Mouse (Mus musculus): ENCODE results near the gene Pfpl.

Pfpl gene

DNA sequence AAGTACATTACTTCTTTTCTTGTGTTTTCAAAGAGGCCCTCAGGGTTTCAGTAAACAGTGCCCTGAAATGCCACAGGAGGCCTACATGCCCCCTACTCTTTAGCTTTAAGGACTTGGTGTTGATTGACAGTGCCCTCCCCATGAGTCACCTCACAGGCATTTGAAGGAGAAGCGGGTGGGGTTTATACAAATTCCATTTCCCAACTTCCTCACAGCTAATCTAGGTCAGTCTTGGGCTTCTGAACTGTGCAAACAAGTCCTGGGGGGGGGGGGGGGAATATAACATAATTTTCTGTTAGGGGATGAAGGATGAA lies 36.0 kb downstream of the Pfpl start:
- in situ Hi-C loops (cut with MboI) = loop anchor here (10.0 kb wide), 1 partner anchor 341 kb away; no protein-coding TSS in a partner anchor

DNA sequence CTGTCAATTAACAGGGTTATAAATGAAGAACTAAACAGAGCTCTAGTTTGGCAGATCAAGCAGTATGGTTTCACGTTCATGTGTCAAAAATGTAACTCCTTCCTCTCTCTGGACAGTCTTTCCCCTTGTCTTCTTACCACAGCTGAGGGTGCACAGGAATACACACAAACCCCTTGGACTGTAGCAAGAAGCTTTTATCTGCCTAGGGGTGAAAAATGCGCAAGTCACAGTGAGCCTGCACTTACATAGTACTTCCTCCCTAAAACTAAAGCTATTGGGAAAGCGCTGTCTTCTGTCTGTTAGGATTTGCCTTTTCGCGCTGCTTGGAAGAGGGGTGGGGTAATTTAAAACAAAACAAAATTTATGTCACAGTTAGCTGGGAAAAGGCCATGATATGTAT lies 36.4 kb downstream of the Pfpl start:
- in situ Hi-C loops (cut with MboI) = loop anchor here (10.0 kb wide), 1 partner anchor 341 kb away; no protein-coding TSS in a partner anchor

DNA sequence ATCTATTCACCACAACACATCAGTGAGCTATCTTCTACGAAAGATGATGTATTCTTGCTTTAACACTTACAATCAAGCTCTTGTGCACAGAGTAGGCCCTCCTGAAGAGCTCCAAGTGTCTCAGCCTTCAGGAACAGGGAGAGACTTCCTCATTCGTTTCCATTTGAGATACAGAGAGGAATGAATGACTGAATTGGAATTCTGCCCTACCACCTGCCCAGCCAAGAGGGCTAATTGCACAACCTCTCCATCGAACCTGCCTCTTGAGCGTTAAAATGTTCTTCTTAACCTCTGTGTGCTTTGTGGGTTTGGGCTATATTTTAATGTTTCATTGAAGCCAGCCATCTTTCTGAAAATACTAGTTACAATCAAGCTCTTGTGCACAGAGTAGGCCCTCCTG lies 37.0 kb downstream of the Pfpl start:
- in situ Hi-C loops (cut with MboI) = loop anchor here (10.0 kb wide), 1 partner anchor 340 kb away; no protein-coding TSS in a partner anchor

DNA sequence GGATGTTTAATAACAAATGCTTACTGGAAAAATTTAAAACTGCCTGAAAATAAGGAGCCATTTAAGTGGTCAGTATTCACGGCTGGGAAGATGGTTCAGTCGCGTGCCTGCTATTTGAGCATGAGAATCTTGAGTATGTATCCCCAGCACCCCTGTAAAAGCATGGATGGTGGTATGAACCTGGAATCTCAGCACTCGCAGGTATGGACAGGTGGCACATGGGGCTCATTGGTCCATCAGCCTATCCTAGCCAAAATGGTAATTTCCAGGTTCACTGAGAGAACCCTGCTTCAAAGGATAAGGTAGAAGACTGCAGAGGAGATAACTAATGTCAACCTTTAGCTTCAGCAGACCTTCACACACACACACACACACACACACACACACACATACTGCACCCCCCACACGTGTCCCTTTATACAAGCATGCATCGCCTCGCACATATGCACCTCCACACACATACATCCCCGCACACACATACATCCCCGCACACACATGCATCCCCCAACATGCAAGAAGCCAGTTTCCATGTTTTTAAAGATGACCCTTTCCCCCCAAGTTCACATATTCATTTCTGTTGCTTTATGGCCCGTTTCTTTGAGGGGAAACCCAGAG lies 37.9 kb downstream of the Pfpl start:
- in situ Hi-C loops (cut with MboI) = loop anchor here (10.0 kb wide), 1 partner anchor 339 kb away; no protein-coding TSS in a partner anchor

DNA sequence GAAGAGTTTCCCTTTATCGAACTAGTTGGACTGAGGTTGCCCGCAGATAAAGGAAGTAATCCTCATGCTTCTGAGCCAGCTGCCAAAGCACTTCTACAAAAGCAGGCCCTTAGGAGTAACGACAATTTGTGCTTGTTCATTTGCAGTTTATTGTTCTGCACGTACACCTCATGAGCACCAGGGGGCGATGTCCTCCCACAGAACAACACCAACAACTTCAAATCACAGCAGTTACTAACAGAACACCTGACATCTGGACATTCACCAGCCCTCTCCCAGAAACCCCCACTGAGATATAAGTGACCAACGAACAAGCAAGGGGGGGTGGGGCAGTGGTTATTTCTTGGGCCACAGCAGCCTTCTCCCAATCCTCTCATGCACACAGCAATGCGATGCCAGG lies 38.5 kb downstream of the Pfpl start:
- in situ Hi-C loops (cut with MboI) = loop anchor here (10.0 kb wide), 1 partner anchor 339 kb away; no protein-coding TSS in a partner anchor

- in situ Hi-C loops (cut with MboI) = loop anchor here (10.0 kb wide), 1 partner anchor 337 kb away; no protein-coding TSS in a partner anchor
Observed at GRCm38 (mm10) chr19:12467436-12467835, 39.7 kb downstream of the Pfpl start.

- in situ Hi-C loops (cut with MboI) = no loop called here
Observed at GRCm38 (mm10) chr19:12471866-12472265, 44.2 kb downstream of the Pfpl start.

GRCm38 (mm10) chr19:12472381-12472976 lies 44.8 kb downstream of the Pfpl start:
- in situ Hi-C loops (cut with MboI) = no loop called here

GRCm38 (mm10) chr19:12473201-12473641 lies 45.5 kb downstream of the Pfpl start:
- in situ Hi-C loops (cut with MboI) = no loop called here

GRCm38 (mm10) chr19:12473951-12474350 lies 46.2 kb downstream of the Pfpl start:
- in situ Hi-C loops (cut with MboI) = no loop called here

- in situ Hi-C loops (cut with MboI) = no loop called here
Observed at GRCm38 (mm10) chr19:12475380-12476250, 47.9 kb downstream of the Pfpl start.

GRCm38 (mm10) chr19:12476721-12477270 lies 49.1 kb downstream of the Pfpl start:
- in situ Hi-C loops (cut with MboI) = no loop called here

DNA sequence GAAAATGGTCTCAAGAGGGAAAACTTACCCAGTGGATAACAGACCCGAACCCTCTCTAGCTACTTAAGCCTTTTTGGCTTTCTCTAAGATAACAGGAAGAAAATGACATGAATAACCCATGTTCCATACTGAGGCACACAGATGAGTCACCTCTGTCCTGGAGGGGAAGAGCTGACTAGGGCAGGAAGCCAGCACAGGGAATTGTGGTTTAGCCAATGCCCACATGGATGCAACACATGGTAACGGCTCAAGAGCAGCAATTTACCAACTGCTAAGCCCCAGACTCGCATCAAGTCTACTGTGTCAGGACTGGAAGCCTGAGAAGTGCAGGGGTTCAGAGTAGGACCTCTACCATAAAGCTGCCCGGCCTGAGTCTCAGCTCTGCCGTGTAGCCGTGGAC lies 50.7 kb downstream of the Pfpl start:
- in situ Hi-C loops (cut with MboI) = no loop called here
